Mouse (Mus musculus): ENCODE results near the gene Flad1. TPM values are rescaled to one million over a fixed set of nuclear protein-coding genes. Genes with fewer than 3 reads are reported as not detected.

Gene Flad1
- polyA plus RNA-seq, 1 experiment from 2014 or later, result 26.1 TPM

DNA sequence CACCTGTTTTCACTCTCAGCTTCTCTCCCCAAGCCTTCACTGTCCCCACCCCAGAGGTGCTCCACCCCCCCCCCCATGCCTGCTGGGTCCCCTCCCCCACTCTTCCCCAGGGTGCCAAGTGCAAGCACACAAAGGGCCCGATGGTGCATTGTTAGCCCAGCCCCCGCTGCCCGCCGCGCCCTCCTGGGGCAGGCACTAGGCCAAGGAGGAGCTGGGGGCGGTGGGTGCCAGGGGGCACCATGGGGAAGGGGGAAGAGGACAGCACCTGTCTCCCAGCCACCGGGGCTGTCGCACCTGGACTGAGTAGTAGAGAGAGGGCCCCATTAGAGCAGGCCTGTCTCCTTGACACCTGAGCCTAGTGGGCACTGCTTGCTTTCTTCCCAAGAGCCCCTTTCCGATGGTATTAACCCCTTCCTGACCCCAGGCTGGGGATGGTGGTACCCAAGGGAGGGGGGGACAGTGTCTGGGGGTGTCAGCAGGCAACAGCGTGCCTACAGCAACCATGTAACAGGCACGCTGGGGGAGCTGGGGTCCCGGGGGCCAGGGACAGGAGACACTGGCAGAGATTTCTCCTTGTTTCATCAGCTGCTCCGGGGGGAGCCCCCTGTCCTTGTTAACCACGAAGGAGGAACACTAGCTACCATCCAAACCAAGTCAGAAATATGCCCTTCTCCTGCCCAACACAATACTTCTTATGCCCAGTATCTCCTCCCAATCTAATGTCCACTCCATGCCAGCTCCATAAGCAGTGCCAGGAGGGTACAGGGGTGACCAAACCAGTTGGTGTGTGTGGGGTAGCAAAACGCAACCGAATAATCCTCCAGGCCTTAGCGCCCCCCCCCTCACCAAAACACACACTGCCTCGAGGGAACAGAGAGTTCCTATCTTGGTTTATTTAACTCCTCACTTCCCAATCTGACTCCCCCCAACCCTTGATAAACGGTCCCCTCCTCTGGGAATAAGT, 20.7 kb downstream of the Flad1 start:
- H3K4me1 ChIP-seq, result peaks cover 96% of the 10 kb centered on the region
- H3K27ac ChIP-seq, result peak overlapping the region; percentile 88
- H3K9me3 ChIP-seq (replicated peaks), result no peaks in the 10 kb centered on the region
- H3K27me3 ChIP-seq (ENCODE audit: low read depth, poor library complexity, severe bottlenecking), result peaks cover 44% of the 10 kb centered on the region
- no peaks in the 10 kb centered on the region for H3K36me3 ChIP-seq
- no peak for DNase-seq (ENCODE audit: low spot score)
- H3K4me3 ChIP-seq, result peak overlapping the region; percentile 59
- WGBS, result 14% methylated on average over 19 of the region's 19 CpGs

GRCm38 (mm10) chr3:89390111-89390515, 21.6 kb downstream of the Flad1 start:
- no peak overlapping the region for H3K4me3 ChIP-seq
- peaks cover 51% of the 10 kb centered on the region for H3K27me3 ChIP-seq (ENCODE audit: low read depth, poor library complexity, severe bottlenecking)

DNA sequence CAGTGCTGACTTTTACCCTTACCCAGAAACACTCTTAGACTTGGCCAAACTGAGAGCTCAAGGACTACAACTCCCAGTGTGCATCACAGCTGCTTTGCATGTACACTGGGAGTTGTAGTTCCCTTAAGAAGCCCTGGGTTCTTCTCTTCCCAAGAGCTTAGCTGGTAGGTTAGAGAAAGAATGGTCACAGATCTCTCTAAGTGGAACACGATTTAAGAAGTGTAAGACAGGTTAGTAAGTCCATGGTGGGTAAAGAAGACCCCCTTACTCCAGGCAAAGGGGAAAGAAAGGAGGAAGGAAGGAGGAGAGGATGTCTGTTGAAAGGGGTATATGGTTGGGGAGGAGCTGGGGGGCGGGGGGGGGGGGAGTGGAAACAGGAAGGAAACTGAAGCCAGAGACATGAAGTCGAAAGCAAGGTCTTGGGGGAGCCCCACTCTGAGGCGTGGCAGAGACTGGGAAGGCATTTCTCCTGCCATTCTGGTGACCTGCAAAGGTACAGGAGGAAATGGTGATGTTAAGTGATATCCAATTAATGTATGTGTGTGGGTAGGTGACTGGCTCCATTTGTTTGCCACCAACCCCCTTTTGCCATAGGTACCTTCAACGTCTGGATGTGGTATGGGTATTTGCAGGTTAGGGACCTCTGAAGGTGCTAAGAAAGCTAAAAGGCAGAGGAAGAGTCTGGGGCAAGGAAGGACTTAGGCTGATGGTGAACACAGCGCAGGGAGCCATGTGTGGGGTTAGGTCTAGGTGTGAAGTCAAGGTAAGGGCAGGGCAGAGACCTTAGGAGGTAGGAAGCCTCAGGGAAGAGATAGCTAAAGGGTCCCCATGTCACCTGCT, 22.5 kb downstream of the Flad1 start:
- H3K4me3 ChIP-seq, result no peak overlapping the region
- no peak for DNase-seq (ENCODE audit: low spot score)
- H3K4me1 ChIP-seq, result peaks cover 95% of the 10 kb centered on the region
- no peak overlapping the region for H3K27ac ChIP-seq
- no peaks in the 10 kb centered on the region for H3K36me3 ChIP-seq
- H3K27me3 ChIP-seq (ENCODE audit: low read depth, poor library complexity, severe bottlenecking), result peaks cover 56% of the 10 kb centered on the region
- 68% methylated on average over 6 of the region's 6 CpGs for WGBS
- no peaks in the 10 kb centered on the region for H3K9me3 ChIP-seq (replicated peaks)

More at GRCm38 (mm10) chr3:89390111-89390515, 21.6 kb downstream of the Flad1 start:
- no peaks in the 10 kb centered on the region for H3K36me3 ChIP-seq
- WGBS, result 55% methylated on average over 5 of the region's 5 CpGs
- DNase-seq (ENCODE audit: low spot score), result no peak
- H3K4me1 ChIP-seq, result peaks cover 96% of the 10 kb centered on the region
- H3K27ac ChIP-seq, result peak overlapping the region; percentile 88
- no peaks in the 10 kb centered on the region for H3K9me3 ChIP-seq (replicated peaks)

DNA sequence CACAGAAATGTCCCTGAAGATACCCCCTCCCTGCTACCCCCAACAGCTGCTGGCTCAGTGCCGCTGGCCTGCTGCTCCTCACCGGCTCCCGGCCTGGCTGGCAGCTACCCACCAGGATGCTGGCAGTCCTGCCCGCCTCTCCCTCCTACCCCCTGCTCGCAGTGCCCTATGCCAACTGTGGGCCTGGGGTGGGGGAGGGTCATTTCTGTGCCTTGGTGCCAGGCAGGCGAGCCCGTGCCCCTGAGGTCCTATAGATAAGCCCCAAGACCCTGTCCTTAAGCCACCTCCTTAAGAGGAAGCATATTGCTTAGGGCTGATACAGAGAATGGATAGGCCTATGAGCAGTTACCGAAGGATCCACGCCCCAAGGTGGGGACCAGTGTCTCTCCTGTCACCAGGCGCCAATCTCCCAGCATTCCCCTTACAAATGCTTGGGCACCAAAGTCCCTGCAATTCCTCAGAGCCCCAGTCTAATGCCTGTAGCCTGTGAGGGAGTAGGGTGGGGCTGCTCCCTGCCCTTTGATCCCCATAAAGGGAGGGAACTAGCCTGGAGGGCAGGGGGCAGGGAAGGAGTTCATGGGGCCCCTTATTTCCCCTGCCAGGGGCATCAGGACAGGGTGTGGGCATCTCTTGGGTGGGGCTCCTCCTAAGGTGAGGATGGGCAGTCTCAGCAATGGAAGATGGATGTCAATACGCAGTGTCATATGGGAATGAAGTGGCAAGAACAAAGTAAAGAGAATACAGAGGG, 23.4 kb downstream of the Flad1 start:
- 69% methylated on average over 11 of the region's 11 CpGs for WGBS
- no peak overlapping the region for H3K27ac ChIP-seq
- no peak overlapping the region for H3K4me3 ChIP-seq
- DNase-seq (ENCODE audit: low spot score), result no peak
- peaks cover 87% of the 10 kb centered on the region for H3K4me1 ChIP-seq
- H3K36me3 ChIP-seq, result no peaks in the 10 kb centered on the region
- no peaks in the 10 kb centered on the region for H3K9me3 ChIP-seq (replicated peaks)
- H3K27me3 ChIP-seq (ENCODE audit: low read depth, poor library complexity, severe bottlenecking), result peaks cover 56% of the 10 kb centered on the region

GRCm38 (mm10) chr3:89387632-89388031, 24.0 kb downstream of the Flad1 start:
- no peak overlapping the region for H3K27ac ChIP-seq
- H3K9me3 ChIP-seq (replicated peaks), result no peaks in the 10 kb centered on the region
- no peaks in the 10 kb centered on the region for H3K36me3 ChIP-seq
- no peak for DNase-seq (ENCODE audit: low spot score)
- H3K4me1 ChIP-seq, result peaks cover 80% of the 10 kb centered on the region
- peaks cover 49% of the 10 kb centered on the region for H3K27me3 ChIP-seq (ENCODE audit: low read depth, poor library complexity, severe bottlenecking)
- WGBS, result 73% methylated on average over 11 of the region's 11 CpGs
- H3K4me3 ChIP-seq, result no peak overlapping the region

DNA sequence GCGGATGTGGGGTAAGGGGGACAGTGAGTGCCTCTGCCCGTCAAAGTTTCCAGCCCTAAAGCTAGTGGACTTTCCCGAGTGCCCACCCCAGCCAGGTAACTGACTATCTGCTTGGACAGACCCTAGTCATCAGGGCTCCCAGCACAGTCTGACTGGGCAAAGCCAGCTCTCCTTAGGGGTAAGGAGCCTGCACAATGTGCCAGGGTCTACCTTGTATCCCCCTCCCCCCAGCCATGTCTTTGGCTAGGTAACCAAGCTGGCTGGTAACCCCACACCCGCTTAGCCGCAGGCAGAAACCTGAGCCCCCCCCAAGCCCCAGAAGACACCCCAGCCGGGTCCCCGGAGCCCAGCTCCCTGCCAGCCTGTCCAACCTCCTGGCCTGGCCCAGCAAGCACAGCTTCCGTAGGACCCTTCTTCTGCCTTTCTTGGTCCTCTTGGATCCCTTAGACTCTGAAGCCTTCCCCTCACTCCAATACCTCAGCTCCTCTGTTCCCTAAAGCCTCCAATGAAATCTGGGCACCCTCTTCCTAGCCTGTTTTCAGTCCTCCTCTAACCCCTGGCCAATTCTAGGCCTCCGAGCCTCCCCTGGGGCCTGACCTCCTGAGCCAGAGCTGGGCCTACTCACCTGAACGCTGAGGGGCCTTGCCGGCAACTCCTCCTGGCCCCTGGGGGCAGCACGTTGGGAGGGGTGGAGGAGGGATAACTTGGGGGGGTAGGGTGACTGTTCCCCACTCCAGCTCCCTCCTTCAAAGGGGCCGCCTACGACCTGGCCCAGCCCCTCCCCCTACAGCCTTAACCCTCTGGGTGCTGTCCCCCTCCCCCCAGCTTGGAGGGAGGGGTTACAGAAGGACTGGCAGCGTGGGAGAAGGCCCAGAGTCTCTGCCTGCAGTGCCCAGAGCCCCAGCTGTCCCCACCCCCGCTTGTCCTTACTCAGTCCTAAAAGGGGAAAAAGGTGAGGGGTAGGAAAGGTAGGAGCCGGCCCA, 24.9 kb downstream of the Flad1 start:
- Histone ChIP-seq H3K27ac (peak overlapping the region; percentile 54; the same call in 1 of the 2 replicates), H3K4me3 (peak overlapping the region; percentile 16; the same call in 1 of the 2 replicates), H3K36me3 (no peaks in the 10 kb centered on the region), H3K9me3 (replicated peaks) (no peaks in the 10 kb centered on the region), H3K27me3 (ENCODE audit: low read depth, poor library complexity, severe bottlenecking) (peaks cover 40% of the 10 kb centered on the region), H3K4me1 (peaks cover 71% of the 10 kb centered on the region)
- DNase-seq (ENCODE audit: low spot score), result no peak
- WGBS, result 53% methylated on average over 17 of the region's 17 CpGs

DNA sequence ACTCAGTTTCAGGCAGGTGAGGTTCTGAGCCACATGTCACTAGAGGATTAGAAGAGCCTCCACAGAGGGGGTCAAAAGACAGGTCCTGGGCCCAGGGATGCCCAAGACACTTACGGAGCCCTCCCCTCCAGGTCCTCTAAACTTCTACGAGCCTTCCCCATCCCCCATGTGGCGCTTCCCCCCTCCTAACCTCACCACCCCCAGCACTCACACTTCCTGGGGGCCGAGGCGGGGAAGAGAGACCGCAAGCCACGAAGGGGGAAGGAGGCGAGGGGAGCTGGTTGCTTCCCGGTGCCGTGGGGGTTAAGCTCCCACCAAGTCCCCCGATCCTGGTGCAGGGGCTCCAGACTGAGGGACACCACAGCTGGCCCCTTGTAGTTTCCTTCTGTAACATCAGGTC, 26.2 kb downstream of the Flad1 start:
- Histone ChIP-seq H3K4me3 (no peak overlapping the region), H3K36me3 (no peaks in the 10 kb centered on the region), H3K9me3 (replicated peaks) (no peaks in the 10 kb centered on the region), H3K27me3 (ENCODE audit: low read depth, poor library complexity, severe bottlenecking) (peaks cover 28% of the 10 kb centered on the region), H3K27ac (peak overlapping the region; percentile 54; the same call in 1 of the 2 replicates), H3K4me1 (peaks cover 58% of the 10 kb centered on the region)
- WGBS, result 39% methylated on average over 11 of the region's 11 CpGs
- no peak for DNase-seq (ENCODE audit: low spot score)

DNA sequence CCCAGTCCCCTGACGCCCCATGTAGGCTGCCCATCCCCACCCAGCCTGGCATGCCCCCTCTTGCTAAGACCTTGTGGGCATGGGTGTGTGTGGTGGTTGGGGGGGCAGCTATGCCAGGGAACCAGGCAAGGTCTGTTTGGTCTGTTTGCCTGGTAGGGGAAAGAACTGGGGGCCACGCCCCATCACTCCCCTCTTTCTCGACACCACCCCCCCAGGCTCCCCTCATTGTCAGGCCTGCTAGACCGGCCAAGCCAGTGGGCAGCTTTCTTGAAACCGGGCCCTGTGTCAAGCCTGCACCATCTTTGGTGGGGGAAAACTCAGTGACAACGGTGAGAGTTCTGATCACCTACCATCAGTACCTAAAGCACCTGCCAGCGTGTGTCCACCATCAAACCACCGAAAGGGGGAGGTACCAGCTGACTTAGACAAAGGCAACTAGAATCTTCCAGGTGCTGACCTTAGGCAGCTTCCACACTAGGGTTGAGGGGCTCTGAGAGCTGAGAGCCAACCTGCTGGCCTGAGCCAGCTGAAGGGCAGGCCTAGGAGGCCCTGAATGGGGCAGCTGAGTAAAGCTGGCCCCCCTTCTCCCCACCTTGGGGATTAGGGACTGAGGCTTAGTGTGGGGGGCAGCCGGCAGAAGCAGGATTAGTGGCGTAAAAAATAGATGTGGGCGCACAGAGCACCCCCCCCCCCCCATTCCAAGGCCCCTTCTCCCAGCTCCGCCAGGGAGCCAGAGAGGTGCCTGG, 27.2 kb downstream of the Flad1 start:
- 78% methylated on average over 12 of the region's 12 CpGs for WGBS
- H3K4me1 ChIP-seq, result peaks cover 55% of the 10 kb centered on the region
- peak overlapping the region; percentile 54; the same call in 1 of the 2 replicates for H3K27ac ChIP-seq

DNA sequence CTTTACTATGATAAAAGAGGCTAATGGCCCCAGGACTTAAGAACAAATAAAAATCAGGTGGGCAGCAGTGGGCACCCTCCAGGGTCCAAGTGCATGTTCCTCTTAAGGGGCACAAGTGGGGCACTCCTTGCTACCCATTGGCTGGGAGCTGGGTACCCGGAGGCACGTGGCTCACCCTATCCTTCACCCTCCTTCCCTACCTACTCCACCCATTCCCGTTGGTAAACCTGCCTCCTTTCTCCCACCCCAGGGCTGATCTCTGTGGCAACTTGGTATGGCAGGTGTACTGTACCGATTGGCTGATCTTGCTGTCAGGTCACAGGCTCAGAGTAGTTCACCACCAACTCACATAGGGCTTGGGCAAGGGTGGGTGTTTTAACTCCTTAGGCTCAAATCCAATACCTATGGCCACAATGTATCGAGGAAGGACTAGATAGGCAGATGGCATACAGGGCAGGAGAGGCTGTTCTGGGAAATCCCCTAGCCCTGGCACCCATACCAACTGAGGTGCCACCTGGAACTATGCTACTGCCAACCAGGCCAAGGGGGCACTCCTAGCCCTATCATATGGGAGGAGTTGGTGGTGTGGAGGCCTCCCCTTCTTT, 27.9 kb downstream of the Flad1 start:
- 87% methylated on average over 5 of the region's 5 CpGs for WGBS
- no peak overlapping the region for H3K27ac ChIP-seq
- H3K9me3 ChIP-seq (replicated peaks), result no peaks in the 10 kb centered on the region
- H3K4me3 ChIP-seq, result no peak overlapping the region
- no peak for DNase-seq (ENCODE audit: low spot score)
- peaks cover 18% of the 10 kb centered on the region; the same call in 1 of the 2 replicates for H3K27me3 ChIP-seq (ENCODE audit: low read depth, poor library complexity, severe bottlenecking)
- H3K36me3 ChIP-seq, result no peaks in the 10 kb centered on the region
- H3K4me1 ChIP-seq, result peaks cover 55% of the 10 kb centered on the region

More for the DNA sequence above, 27.2 kb downstream of the Flad1 start:
- Histone ChIP-seq H3K9me3 (replicated peaks) (no peaks in the 10 kb centered on the region), H3K36me3 (no peaks in the 10 kb centered on the region), H3K4me3 (no peak overlapping the region), H3K27me3 (ENCODE audit: low read depth, poor library complexity, severe bottlenecking) (peaks cover 21% of the 10 kb centered on the region; the same call in 1 of the 2 replicates)
- no peak for DNase-seq (ENCODE audit: low spot score)

DNA sequence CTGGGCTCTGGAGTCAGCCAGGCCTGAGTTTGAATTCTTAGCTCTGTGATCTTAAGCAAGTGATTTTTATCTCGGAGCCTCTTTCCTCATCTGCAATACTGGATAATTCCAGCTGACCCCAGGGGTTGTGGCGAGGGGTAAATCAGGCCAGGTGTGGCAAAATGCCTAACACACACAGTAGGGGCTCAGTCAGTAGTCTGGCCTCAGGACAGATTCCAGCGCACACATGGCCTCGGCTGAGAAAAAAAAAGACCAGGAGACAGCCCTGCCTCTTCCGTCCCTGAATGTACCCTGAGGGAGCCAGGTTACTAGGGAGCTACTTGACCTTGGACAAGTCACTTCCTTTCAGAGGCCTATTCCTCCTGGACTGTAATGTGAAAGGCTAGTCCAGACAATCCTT, 28.7 kb downstream of the Flad1 start:
- DNase-seq (ENCODE audit: low spot score), result no peak
- no peaks in the 10 kb centered on the region for H3K36me3 ChIP-seq
- H3K4me3 ChIP-seq, result no peak overlapping the region
- H3K9me3 ChIP-seq (replicated peaks), result no peaks in the 10 kb centered on the region
- peaks cover 55% of the 10 kb centered on the region for H3K4me1 ChIP-seq
- WGBS, result 78% methylated on average over 5 of the region's 5 CpGs
- peaks cover 18% of the 10 kb centered on the region; the same call in 1 of the 2 replicates for H3K27me3 ChIP-seq (ENCODE audit: low read depth, poor library complexity, severe bottlenecking)
- no peak overlapping the region for H3K27ac ChIP-seq
